Mouse (Mus musculus) R1 (cell line): Measurements from ENCODE around the gene Fam192a.

Experiments used
- DNase-seq: peaks from one replicate; pipeline ENCODE4 v3.0.0-alpha.2; 2018; ENCODE audit warnings: low read depth, low spot score

Fam192a gene

DNA sequence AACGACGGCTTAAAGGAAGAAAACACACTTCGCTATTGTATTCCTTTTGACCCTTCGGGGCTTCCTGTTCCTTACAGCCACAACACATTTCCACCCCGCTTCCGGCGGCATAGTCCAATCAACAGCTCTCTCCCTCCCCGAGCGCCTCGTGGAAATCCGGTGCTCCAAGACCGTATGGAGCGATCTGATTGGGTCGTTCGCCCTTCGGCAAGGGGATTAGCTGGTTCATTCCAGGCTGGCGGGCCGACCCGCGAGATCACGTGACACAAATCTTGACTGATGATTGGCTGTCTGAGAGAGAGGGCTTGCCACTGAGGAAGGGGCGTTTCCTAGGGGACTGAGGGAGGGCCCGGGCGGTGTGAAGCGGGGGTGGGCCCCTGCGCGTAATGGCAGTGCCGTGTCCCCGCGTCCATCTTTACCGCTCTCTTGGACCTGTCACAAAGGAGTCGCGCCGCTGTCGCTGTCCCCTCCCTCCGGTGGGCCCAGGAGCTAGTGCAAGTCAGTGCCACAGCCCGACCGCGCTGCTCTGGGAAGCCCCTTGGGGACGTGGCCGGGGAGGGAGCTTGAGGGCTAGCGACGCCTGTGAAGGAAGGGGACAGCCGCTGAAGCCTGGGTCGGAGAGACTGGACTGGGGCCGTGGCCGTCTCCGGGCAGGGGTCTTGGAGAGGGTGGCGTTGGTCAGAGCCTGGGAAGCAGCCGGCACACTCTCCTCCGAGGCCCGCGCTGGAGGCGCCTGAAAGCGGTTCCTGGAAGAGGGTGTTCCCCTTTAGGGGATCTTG, at the start of gene Fam192a, which contains the start of gene Rspry1:
Fam192a (minus strand) TSS at position 391 of the 779 bp plus-strand sequence.
Rspry1 (plus strand) TSS at position 331 of the 779 bp plus-strand sequence.
- peak; percentile 100 for DNase-seq

DNA sequence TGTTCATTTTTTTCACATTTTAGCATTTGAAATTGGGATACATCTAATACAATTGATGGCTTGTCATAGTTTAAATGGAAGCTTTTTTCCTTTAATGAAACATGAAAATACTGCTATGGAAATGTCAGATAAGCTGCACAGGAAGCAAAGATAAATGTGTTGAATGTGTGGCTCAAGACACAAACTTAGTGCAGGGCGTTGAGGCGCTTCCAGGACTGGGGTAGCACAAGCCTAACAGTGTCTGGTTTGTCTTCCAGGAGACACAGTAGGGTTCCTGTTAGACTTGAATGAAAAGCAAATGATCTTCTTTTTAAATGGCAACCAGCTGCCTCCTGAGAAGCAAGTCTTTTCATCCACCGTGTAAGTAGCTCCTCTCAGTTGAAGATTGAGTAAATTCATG, 47.7 kb upstream of the Fam192a start:
- peak; percentile 27 for DNase-seq

- no peak for DNase-seq
Measured at GRCm38 (mm10) chr8:94646165-94646564, 44.4 kb upstream of the Fam192a start.

DNA sequence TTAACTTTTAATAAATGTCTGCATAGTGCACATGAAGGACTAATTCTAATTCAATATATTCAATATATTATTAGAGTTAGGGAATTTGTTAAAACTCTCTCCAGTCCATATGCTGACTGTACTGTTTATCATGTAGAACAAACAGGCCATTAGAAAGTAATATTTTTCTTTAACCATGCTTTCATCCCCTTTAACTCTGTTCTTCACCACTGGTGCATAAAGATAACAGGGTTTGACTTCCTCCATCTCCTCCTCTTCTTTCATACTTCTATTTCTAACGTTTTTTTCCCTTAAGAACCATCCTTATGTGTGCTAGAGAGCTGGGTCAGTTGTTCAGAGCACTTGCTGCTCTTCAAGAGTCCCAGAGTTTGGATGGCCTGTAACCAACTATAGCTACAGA, 43.4 kb upstream of the Fam192a start:
- DNase-seq = no peak

DNA sequence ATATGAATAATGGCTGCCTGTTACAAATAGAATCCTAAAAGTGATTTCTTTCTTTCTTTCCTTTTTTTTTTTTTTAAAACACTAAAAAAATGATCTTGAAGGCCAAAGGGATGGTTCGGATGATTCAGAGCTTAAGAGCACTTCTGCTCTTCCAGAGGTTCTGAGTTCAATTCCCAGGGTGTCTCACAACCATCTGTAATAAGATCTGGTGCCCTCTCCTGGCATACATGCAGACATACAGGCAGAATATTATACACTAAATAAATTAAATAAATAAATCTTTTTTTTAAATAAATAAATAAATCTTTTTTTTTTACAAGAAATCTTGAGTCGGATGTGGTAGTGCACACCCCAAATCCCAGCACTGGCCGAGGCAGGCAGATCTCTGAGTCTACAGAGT, 40.1 kb upstream of the Fam192a start:
- DNase-seq = no peak

GRCm38 (mm10) chr8:94641183-94641582, 39.4 kb upstream of the Fam192a start:
- DNase-seq = no peak

GRCm38 (mm10) chr8:94634211-94634610, 32.4 kb upstream of the Fam192a start:
- no peak for DNase-seq

DNA sequence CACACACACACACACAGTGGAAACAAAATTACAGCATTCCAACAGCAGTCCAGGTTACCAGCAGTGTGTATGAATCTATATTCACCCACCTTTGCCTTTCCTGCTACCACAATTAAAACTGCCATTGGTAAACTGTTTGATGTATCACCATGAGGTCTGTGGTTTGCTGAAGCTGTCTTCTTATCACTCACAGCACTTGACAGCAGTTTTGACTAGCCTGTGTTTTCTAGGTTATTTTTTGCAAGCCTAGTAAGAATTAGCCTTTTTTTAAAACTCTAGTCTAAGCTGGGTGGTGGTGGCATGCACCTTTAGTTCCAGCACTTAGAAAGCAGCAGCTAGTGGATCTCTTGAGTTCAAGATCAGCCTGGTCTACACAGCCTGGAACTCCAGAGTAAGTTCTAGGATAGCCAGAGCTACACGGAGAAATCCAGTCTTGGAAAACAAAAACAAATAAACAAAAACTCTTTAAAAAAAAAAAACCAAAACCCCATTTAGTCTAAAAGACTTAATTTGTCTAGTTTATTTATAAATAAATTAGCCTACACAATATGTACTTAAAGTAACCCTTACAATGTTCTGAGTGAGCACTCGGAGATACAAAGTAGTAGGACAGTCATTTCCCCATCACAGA, 31.9 kb upstream of the Fam192a start:
- DNase-seq = no peak

DNA sequence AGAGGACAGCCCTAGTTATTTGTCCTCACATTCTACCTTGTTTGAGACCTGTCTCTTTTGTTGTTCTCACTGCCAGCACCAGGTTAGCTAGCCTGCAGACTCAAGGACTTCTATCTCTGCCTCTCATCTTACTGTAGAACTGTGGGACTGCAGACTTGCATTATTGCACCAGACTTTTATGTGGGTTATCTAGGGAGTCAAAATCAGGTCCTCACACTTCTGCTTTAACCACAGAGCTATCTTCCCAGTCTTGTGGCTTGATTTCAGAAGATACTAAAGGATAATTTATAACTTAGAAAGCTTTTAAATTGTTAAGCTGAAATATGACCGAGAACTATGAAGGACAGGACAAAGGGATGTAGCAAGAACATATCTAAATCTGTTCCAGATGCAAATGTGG, 23.1 kb upstream of the Fam192a start:
- no peak for DNase-seq

DNA sequence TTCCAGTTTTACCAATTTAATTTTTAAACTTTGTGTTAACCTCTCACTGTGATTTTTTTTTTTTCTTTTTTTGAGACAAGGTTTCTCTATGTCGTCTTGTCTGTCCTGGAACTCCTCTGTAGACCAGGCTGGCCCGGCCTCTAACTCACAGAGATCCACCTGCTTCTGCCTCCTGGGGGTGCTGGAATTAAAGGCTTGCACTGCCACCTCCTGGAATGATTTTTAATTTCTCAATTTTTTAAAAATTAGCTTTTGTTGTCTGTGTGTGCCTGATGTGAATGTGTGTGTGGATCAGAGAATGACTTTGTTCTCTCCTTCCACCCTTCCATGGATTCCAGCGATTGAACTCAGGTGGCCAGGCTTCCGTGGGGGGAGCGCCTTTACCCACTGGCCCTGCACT, 5.3 kb upstream of the Fam192a start:
- peak; percentile 5 for DNase-seq

DNA sequence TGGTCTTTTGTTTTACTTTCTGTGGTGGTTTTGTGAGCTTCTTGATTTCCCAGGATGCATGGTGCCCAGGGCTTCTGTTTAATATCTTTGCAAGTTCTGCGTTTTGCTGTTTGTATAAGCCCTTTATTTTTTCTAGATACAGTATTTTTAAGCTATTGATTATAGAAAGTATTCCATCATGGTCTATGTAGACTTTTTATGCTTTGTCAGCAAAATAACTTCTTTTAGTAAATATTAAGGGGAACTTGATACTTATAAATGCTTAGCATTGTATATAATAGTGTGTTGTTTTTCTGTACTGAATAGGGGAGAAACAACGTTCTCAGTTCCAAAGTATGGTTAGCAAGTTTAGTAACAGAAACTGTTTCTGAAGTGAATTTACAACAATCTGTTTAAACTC, 2.2 kb upstream of the Fam192a start:
- no peak for DNase-seq

GRCm38 (mm10) chr8:94602471-94603131, 804 bp upstream of the Fam192a start:
- peak; percentile 53 for DNase-seq

DNA sequence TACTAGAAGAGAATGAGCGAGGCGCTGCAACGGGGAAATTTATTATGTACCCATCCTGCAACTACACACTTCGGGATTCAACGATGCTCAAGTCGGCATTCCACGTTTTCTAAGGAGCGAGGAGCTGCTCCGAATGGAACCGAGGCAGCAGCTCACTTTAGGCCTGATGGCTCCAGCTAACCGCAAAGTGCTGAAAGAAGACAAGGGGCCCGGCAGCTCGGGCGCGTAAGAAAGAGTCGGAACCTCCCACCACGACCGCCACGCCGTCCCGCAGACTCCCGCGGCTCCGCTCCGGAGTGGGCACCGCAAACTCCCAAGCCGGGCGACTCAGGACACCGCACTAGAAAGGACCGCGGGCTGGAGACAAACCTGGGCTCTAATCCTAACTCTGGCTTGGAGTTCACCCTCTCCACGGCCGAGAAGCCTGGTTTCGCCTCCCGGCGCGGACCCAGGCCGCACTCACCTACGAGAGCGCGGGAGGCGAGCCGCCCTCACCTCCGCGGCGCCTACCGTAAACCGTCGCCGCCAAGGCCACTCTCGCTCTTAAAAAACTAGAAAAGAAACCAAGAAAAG, 677 bp downstream of the Fam192a start:
- DNase-seq = peak; percentile 64

DNA sequence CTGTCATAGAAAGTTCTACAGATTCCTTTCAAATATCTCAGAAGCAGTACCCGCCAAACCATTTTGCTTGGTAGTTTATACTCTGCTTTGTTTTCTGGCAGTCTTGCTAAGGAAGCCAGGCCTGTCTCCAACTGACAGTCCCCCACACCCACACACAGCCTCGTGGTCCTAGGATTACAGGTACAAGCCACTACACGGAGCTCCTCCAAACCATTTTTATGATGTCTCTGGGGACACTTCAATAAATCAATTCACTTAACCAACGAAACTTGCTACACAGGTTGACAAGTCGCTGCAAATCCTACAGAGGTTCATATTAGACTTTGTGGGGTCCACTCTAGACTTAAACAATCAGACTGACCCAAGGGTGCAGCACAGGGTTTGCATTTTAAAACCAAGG, 1.3 kb downstream of the Fam192a start:
- DNase-seq = no peak

DNA sequence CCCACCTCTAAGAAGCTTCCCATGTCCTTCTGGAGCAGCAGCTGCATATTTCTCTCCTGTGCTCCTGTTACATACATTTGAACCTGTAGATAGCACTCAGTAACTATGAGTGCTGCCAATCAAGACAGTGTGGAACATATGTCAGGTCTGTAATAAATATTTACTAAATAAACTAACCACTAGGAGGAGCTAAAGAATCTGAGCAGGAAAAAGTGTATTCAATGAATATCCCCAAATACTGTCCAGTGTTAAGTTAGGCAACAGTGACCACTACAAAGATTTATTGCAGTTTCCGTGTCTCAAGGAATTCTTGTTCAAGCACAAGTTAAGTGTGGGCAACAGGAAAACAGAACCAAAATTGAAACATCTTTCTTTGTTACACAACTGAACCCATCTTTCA, 7.6 kb downstream of the Fam192a start:
- no peak for DNase-seq

- no peak for DNase-seq
Measured at GRCm38 (mm10) chr8:94591691-94592090, 10.1 kb downstream of the Fam192a start.

DNA sequence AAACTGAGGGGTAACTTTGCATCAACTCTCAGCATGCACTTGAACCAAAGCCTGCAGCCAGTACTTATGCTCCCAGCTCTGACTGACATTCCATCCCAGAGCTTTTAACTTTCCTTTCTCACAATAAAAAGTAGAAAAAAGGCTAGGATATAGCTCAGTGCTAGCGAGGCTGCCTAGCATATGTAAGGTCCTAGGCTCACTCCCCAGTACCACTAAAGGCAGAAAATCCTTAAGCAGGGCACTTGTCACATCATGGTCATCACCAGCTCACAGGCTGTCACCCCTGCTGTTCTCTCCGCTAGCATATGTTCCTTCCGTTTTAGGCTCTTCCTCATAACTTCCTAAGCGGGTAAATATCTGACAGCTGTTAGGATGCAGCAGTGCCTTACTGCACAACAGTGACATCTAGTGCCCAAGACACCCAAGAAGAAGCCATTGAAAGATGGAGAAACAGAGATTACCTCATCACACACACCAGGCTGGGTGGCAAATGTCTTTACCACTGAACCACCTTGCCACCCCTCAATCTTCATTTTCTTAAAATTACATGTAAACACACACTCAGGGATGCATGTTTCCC, 17.5 kb downstream of the Fam192a start:
- no peak for DNase-seq

- DNase-seq = no peak
Measured at GRCm38 (mm10) chr8:94582569-94582968, 19.2 kb downstream of the Fam192a start.

DNA sequence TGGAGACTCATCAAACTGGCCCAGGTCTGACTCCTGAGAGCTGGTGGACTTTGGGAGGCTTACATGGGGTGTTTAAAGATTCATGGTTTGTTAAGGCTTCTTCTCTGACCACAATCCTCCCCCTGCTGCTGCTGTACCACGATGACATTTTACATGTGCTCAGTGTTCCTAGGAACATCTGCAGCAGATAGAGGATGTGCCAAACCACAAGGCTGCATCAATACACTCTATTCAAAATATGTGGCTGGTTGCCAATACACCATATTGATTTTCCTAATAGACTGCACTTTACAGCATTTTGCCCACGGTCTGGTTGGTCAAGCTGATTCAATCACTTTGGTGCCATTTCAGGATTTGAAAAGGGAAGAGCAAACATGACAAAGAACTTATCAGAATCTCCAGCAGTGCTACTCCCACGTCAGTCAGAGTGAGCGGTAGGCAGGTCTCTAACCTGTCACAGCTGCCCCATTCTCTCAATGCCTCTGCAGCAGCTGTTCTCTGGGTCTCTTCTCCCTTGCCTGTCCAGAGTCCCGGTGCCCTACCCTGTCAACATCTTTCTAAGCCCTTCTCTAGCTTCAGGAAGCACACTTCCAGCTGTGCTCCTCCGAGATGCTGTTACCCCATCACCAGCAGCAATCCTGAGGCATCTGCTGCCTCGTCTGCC, 19.8 kb downstream of the Fam192a start:
- no peak for DNase-seq

DNA sequence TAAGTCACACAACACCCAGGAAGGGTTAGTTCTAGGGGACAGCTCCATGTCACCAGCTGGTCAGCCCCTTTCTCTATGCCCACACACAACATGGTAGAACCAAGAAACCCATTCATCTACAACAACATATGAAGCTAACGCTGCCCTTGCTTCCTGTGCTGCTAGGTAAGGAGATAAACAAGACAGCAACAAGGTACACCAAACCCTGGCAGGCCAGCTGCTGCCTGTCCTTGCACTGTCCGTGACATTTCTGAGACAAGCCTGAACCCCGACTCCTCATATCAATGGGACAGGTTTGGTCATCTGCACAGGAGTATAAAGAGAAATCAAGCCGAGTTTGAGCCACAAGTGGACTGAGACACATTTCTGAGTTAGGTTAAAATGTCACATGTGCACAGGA, 26.6 kb downstream of the Fam192a start:
- DNase-seq = no peak

DNA sequence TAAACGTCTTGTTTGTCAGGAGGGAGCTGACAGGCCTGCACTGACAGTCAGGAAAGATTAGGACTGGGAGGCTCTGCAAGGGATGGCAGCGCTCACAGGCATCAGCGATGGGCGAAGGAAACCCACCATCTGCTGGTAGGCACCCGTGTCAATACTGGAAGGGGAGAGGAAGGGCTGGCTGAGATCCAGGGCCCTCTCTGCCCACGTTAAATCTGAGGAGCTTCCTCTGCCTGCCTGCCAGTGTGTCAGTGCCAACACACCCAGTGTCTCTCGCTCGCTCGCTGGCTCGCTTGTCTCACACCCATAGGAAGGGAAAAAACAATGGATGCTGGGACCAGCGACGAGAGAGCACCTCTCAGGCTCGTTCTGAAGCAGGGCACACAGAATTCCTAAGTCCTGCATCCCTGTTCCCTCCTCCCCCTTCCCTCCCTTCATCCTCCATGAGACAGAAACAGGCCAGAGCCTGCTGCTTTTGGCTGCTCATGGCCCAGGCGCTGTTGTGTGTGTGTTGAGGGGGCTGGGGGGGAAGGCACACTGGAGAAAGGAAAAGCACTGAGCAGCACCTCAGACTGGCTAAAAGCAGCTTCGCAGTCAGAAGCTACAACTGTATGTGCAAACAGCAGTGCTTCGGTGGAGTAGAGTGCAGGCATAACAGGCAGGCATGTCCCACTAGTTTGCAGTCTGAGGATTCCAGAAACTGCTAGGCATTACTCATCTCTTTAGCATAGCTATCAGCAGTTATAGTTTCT, 27.5 kb downstream of the Fam192a start:
- no peak for DNase-seq
